Mouse (Mus musculus) 3T3-L1 (cell line): ENCODE data around the gene Vmn2r100.

Experiments
- DNase-seq: peaks from one replicate; pipeline ENCODE4 v3.0.0-alpha.2; 2015; ENCODE audit warnings: low read depth, low spot score

Vmn2r100 gene

GRCm38 (mm10) chr17:19504432-19504831, at the start of gene Vmn2r100:
Gene Vmn2r100 (plus strand): TSS chr17:19504732.
- no peak for DNase-seq

- DNase-seq: no peak
Measured at GRCm38 (mm10) chr17:19482866-19483265, 21.7 kb upstream of the Vmn2r100 start.

- DNase-seq: no peak
Measured at GRCm38 (mm10) chr17:19576927-19577326, 72.4 kb downstream of the Vmn2r100 start, which contains the start of gene Vmn2r101. Gene Vmn2r101 (plus strand): TSS chr17:19577227.
